Mouse (Mus musculus) CH12.LX (cell line): ENCODE data around the gene Camk2b. TPM values are rescaled to one million over a fixed set of nuclear protein-coding genes. Genes with fewer than 3 reads are reported as not detected.

Experiments
- DNase-seq: peaks from one replicate; pipeline ENCODE4 v3.0.0-alpha.2; 2013; ENCODE audit errors: extremely low read depth
- H3K27ac ChIP-seq: 2 replicates; pipeline ENCODE4 v1.5.1; 2012; ENCODE audit warnings: low read depth, mild to moderate bottlenecking, control low read depth, moderate library complexity; ENCODE audit not compliant: insufficient read depth
- H3K27me3 ChIP-seq: replicated peaks from 2 replicates; pipeline ENCODE3; 2012; ENCODE audit warnings: inconsistent platforms
- H3K36me3 ChIP-seq, 2 experiments: replicated peaks in 1 of 2; 2 replicates each; pipeline versions ENCODE3 to v1.6.1; 2012; ENCODE audit warnings: inconsistent platforms in 1 of 2, low read length in 1 of 2, mild to moderate bottlenecking in 1 of 2, mixed read lengths in 1 of 2, moderate library complexity in 1 of 2; ENCODE audit not compliant: control insufficient read depth in 1 of 2, insufficient read depth in 1 of 2
- H3K4me1 ChIP-seq, 2 experiments: 2 replicates each; pipeline ENCODE4 v1.6.1; 2012; ENCODE audit warnings: inconsistent platforms in 1 of 2, moderate library complexity in 1 of 2; ENCODE audit not compliant: insufficient read depth in 2 of 2, control insufficient read depth in 1 of 2
- H3K4me2 ChIP-seq: 2 replicates; pipeline ENCODE4 v1.6.1; 2012; ENCODE audit warnings: low read depth, mild to moderate bottlenecking, control low read depth; ENCODE audit not compliant: poor library complexity, insufficient read depth, severe bottlenecking
- H3K4me3 ChIP-seq, 3 experiments: fragments of 150-350 bp in 1 of 3; sonication (generic) in 1 of 3; replicated peaks in 1 of 3; 2 replicates each; pipeline versions ENCODE3 to v1.5.1; 2011 to 2012; ENCODE audit warnings: low read depth in 2 of 3, low read length in 2 of 3, mild to moderate bottlenecking in 2 of 3, moderate library complexity in 2 of 3, control low read depth in 1 of 3, improper control_type of control experiment in 1 of 3, inconsistent platforms in 1 of 3, mixed read lengths in 1 of 3; ENCODE audit not compliant: poor library complexity in 1 of 3
- H3K79me2 ChIP-seq: replicated peaks from 2 replicates; pipeline ENCODE4 v1.6.1; 2012; ENCODE audit warnings: mild to moderate bottlenecking, moderate library complexity; ENCODE audit not compliant: control insufficient read depth, poor library complexity, insufficient read depth, severe bottlenecking; ENCODE audit errors: extremely low read depth
- H3K9ac ChIP-seq: 2 replicates; pipeline ENCODE4 v1.6.1; 2012; ENCODE audit warnings: low read depth, mild to moderate bottlenecking, control low read depth, moderate library complexity; ENCODE audit not compliant: insufficient read depth
- H3K9me3 ChIP-seq: replicated peaks from 2 replicates; pipeline ENCODE3; 2012; ENCODE audit warnings: low read length, inconsistent platforms, mixed read lengths
- BHLHE40 ChIP-seq: IDR thresholded peaks from 2 replicates; pipeline ENCODE4 v1.6.1; 2011; ENCODE audit warnings: mild to moderate bottlenecking, low read depth, low read length, improper control_type of control experiment
- ETS1 ChIP-seq: conservative IDR thresholded peaks from 2 replicates; pipeline ENCODE4 v1.6.1; 2012; ENCODE audit warnings: low read depth, mild to moderate bottlenecking, inconsistent platforms, low read length, improper control_type of control experiment, moderate library complexity
- GABPA ChIP-seq: IDR thresholded peaks from 2 replicates; pipeline ENCODE4 v1.6.1; 2012; ENCODE audit warnings: low read depth, low read length, improper control_type of control experiment, inconsistent platforms; ENCODE audit not compliant: insufficient replicate concordance
- HCFC1 ChIP-seq: IDR thresholded peaks from 2 replicates; pipeline ENCODE4 v1.6.1; 2012; ENCODE audit warnings: low read depth, mild to moderate bottlenecking, inconsistent platforms, low read length, improper control_type of control experiment
- JUN ChIP-seq: IDR thresholded peaks from 2 replicates; pipeline ENCODE4 v1.6.1; 2011; ENCODE audit warnings: low read depth, mild to moderate bottlenecking, low read length, improper control_type of control experiment, moderate library complexity; ENCODE audit not compliant: insufficient read depth
- JUND ChIP-seq: conservative IDR thresholded peaks from 2 replicates; pipeline ENCODE4 v1.6.1; 2011; ENCODE audit warnings: low read depth, low read length, improper control_type of control experiment
- KAT2A ChIP-seq: IDR thresholded peaks from 2 replicates; pipeline ENCODE4 v1.6.1; 2012; ENCODE audit warnings: low read length, improper control_type of control experiment, inconsistent platforms; ENCODE audit not compliant: insufficient replicate concordance
- MAX ChIP-seq: IDR thresholded peaks from 2 replicates; pipeline ENCODE4 v1.6.1; 2011; ENCODE audit warnings: low read length, improper control_type of control experiment
- MXI1 ChIP-seq: IDR thresholded peaks from 2 replicates; pipeline ENCODE4 v1.6.1; 2011; ENCODE audit warnings: mild to moderate bottlenecking, low read depth, low read length, improper control_type of control experiment
- PAX5 ChIP-seq: IDR thresholded peaks from 2 replicates; pipeline ENCODE4 v1.6.1; 2012; ENCODE audit warnings: low read length, inconsistent platforms, mixed read lengths
- POLR2AphosphoS2 ChIP-seq: IDR thresholded peaks from 2 replicates; pipeline ENCODE4 v1.6.1; 2011; ENCODE audit warnings: low read depth, low read length, improper control_type of control experiment
- SIN3A ChIP-seq: IDR thresholded peaks from 2 replicates; pipeline ENCODE4 v1.6.1; 2012; ENCODE audit warnings: low read length, improper control_type of control experiment, inconsistent platforms
- USF1 ChIP-seq: IDR thresholded peaks from 2 replicates; pipeline ENCODE4 v1.6.1; 2014; ENCODE audit warnings: low read depth, mild to moderate bottlenecking, inconsistent platforms, low read length, improper control_type of control experiment
- ZNF384 ChIP-seq: IDR thresholded peaks from 2 replicates; pipeline ENCODE4 v1.6.1; 2012; ENCODE audit warnings: low read depth, low read length, improper control_type of control experiment, inconsistent platforms
- dilution Hi-C: fragments of 300-500 bp; cut with MboI; formaldehyde crosslinking; loops from 2 replicates; pipeline ENCODE4 v1.14.3; 2020; ENCODE audit warnings: low sequenced_read_pairs; ENCODE audit not compliant: extremely low pct_unique_long_range_greater_than_20kb, extremely low pct_ligation_motif_present
- in situ Hi-C: fragments of 300-500 bp; cut with MboI; formaldehyde crosslinking; loops from 3 replicates; pipeline ENCODE4 v1.14.3; 2019; ENCODE audit warnings: low sequenced_read_pairs, low pct_ligation_motif_present, low pct_unique_long_range_greater_than_20kb, mixed read lengths
- polyA plus RNA-seq: library from polyadenylated mRNA; unstranded; fragments of >175 nt; gene quantifications from 2 replicates; pipeline ENCODE4 v1.2.1, GENCODE M21; 2012; ENCODE audit warnings: low read depth; ENCODE audit not compliant: insufficient read length
- total RNA-seq, 2 experiments: library from RNA; depleted of rRNA; stranded (reverse); fragments of 300-350 nt in 1 of 2; fragments of >200 nt in 1 of 2; gene quantifications; 2 replicates each; pipeline ENCODE4 v1.2.3; 2012 to 2014

Gene Camk2b
- total and polyA plus RNA-seq, 3 experiments: 0.08 to 0.26 (median 0.11) TPM

GRCm38 (mm10) chr11:6065046-6065521 is 1.1 kb downstream of the Camk2b start:
- in situ Hi-C loops: no loop called here
- dilution Hi-C loops: no loop called here
- Histone ChIP-seq H3K36me3 (no peaks in the 10 kb centered on the region), H3K79me2 (no peaks in the 10 kb centered on the region), H3K4me3 (no peak overlapping the region), H3K4me2 (no peak overlapping the region), H3K4me1 (0 out of 4 replicates have a peak, but pooled peaks cover 0 to 4% of the 10 kb centered on the region in 2 experiments), H3K9ac (no peak overlapping the region), H3K27me3 (peaks cover 7% of the 10 kb centered on the region), H3K9me3 (peaks cover 38% of the 10 kb centered on the region), H3K27ac (no peak overlapping the region)
- TF ChIP-seq MXI1: no peak
- no peak for TF ChIP-seq GABPA
- TF ChIP-seq JUND: no peak
- TF ChIP-seq HCFC1: no peak
- TF ChIP-seq ZNF384: no peak
- TF ChIP-seq BHLHE40: no peak
- no peak for DNase-seq

DNA sequence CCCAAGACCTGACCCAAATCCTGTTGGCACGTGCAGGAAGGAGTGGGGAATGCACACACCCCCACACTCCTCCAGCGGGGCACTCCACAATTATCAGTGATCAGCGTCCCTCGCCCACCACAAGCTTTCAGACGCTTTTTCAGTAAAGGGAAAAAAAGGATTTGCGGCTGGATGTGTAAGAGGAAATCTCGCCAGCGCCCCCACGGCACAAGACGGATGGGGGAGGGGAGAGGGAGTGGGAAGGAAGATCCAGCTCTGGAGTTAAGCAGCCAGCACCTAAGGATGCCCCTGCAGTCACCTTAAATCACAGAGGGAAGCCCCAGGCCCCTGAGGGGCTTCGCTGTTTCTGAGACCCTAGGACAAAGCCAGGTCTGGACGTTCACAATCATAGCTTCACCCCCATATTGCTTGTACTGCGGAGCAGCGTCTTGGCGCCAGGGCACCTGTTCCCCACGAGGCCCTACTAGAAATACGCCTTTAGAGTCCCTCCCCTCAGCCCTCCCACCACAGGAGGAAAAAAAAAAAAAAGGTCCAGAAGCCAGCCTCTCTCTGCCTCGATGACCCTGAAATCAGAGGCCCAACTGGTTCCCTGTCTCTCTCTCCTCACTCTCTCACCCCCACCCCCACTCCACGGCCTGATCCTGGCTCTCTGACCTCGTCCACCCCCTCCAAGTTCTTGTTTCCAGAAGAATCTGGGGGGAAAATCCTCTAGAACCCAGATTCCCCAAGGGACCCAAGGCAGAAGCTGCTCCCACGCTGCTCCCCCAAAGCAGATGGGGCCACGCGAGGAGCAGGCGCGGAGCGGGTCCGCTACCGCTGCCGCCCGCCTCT is 1.7 kb downstream of the Camk2b start:
- H3K4me2 ChIP-seq: no peak overlapping the region
- no peak for DNase-seq
- H3K27me3 ChIP-seq: peaks cover 4% of the 10 kb centered on the region
- in situ Hi-C loops (no loop called here), dilution Hi-C loops (no loop called here)
- H3K27ac ChIP-seq: no peak overlapping the region
- H3K9ac ChIP-seq: no peak overlapping the region
- H3K36me3 ChIP-seq: no peaks in the 10 kb centered on the region
- H3K9me3 ChIP-seq: peaks cover 37% of the 10 kb centered on the region
- 0 out of 4 replicates have a peak, but pooled peaks cover 0 to 4% of the 10 kb centered on the region in 2 experiments for H3K4me1 ChIP-seq
- no peak overlapping the region for H3K4me3 ChIP-seq
- TF ChIP-seq HCFC1 (no peak), GABPA (no peak), JUN (no peak), SIN3A (no peak), ZNF384 (no peak), MAX (no peak), POLR2AphosphoS2 (no peak), PAX5 (no peak), KAT2A (no peak), ETS1 (no peak), USF1 (no peak)
- H3K79me2 ChIP-seq: no peaks in the 10 kb centered on the region
